Comparison of ENCODE assay signal across 26 mouse cellular contexts in the genomic region with DNA sequence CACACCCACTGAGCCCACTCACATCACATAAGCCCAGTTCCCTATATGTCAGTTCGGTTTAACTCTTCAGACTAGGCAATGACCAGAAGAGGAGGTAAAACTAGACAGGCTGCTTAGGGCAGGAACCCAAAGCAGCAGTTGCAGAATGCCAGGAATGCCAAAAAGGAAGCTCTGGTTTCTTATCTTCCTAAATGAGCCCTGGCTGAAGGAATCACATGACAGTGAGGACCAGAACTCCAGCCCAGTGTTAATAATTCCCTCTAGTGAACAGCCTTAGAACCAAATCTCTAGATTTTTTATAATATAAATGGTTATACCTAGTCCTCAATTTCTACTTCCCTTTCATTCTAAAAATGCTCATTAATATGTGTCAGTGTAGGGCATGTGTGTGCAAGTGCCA.
A peak's percentile ranks its signal among the peaks of the same experiment; 100 is the strongest.
DNase-seq lines count a peak whose midpoint lies in the region; ATAC-seq and TF ChIP-seq lines count a peak whose summit lies in the region.
"Had no signal": no experiment of that assay in that cellular context is flagged by ENCODE, and none has a peak within 500 bp of the region (broad histone marks: within the 10 kb centered on the region; RNA-seq: fewer than 3 reads in every experiment).

No protein-coding gene starts in this region.

- H3K4me2 ChIP-seq in heart, embryonic 12.5 days, result no peak overlapping the region
- H3K4me2 ChIP-seq: embryonic facial prominence, embryonic 15.5 days; heart, embryonic 13.5 days; hindbrain, embryonic 13.5 days; intestine, embryonic 15.5 days had no signal

- 41% methylated on average over 1 of the region's 1 CpGs for WGBS in heart, embryonic 12.5 days

- POLR2A ChIA-PET in Patski (lab: Charles Lee), result interaction anchor here (0.8 kb wide), 1 partner anchor 9 kb away, joined by 8 read pairs; no protein-coding TSS in a partner anchor

- peaks cover 5% of the 10 kb centered on the region for H3K4me1 ChIP-seq in heart, embryonic 12.5 days (replicated peaks)
- H3K4me1 ChIP-seq: embryonic facial prominence, embryonic 15.5 days; intestine, embryonic 15.5 days had no signal

- no peak overlapping the region for H3K27ac ChIP-seq in heart, embryonic 12.5 days (ENCODE audit: poor library complexity, severe bottlenecking)
- H3K27ac ChIP-seq: embryonic facial prominence, embryonic 15.5 days; heart, adult 2 months; heart, embryonic 13.5 days; hindbrain, embryonic 13.5 days; intestine, embryonic 15.5 days had no signal

- CTCF ChIA-PET in Patski (lab: Charles Lee), result interaction anchor here (1.3 to 2.4 kb wide), 2 partner anchors 10 to 115 kb away, joined by 3 to 13 read pairs; no protein-coding TSS in a partner anchor

- H3K9me3 ChIP-seq in heart, embryonic 12.5 days (replicated peaks), result no peaks in the 10 kb centered on the region
- H3K9me3 ChIP-seq: embryonic facial prominence, embryonic 15.5 days; G1E; heart, embryonic 13.5 days; hindbrain, embryonic 13.5 days; intestine, embryonic 15.5 days had no signal

- 0 out of 2 replicates have a peak, but pooled peaks have one; percentile 33 for ATAC-seq in heart, embryonic 12.5 days (ENCODE audit: insufficient number of reproducible peaks, low FRiP score)
- peak; percentile 35 for ATAC-seq in Patski
- ATAC-seq: activated CD4-positive, CD25-positive, alpha-beta regulatory T cell, adult 4 months; forebrain, embryonic 14.5 days; hindbrain, embryonic 16.5 days; intestine, embryonic 15.5 days had no signal

- in situ Hi-C loops in Patski (cut with MboI; ENCODE audit: low pct_unique_long_range_greater_than_20kb), result no loop called here

- no peak for DNase-seq in heart, adult 8-10 months (ENCODE audit: low spot score)
- DNase-seq in Patski (ENCODE audit: low read depth, low spot score), result no peak
- DNase-seq in yolk sac, embryonic 10.5 days (ENCODE audit: low spot score), result peak; percentile 31
- no peak for DNase-seq in ovary, postnatal 14 days (ENCODE audit: low spot score)
- DNase-seq in frontal cortex, postnatal 14 days (ENCODE audit: low spot score in 2 of 2), result no peak
- DNase-seq: adrenal gland, adult 8-10 months; adrenal gland, postnatal 25 days; cerebellum, adult 11-12 months; cerebellum, adult 8-10 months; cerebellum, postnatal 10 days; cerebellum, postnatal 36 days; embryo, embryonic 11 days; gastrocnemius, postnatal 10 days; gastrocnemius, postnatal 36 days; heart, adult 2 months; kidney, adult 11 months had no signal

- H3K9ac ChIP-seq in heart, embryonic 12.5 days, result no peak overlapping the region
- H3K9ac ChIP-seq: embryonic facial prominence, embryonic 15.5 days; heart, embryonic 13.5 days; hindbrain, embryonic 13.5 days; intestine, embryonic 15.5 days had no signal

- H3K36me3 ChIP-seq in heart, embryonic 12.5 days, result no peaks in the 10 kb centered on the region
- H3K36me3 ChIP-seq: embryonic facial prominence, embryonic 15.5 days; G1E; heart, embryonic 13.5 days; hindbrain, embryonic 13.5 days; intestine, embryonic 15.5 days had no signal

- no peak overlapping the region for H3K4me3 ChIP-seq in heart, embryonic 12.5 days
- H3K4me3 ChIP-seq: embryonic facial prominence, embryonic 15.5 days; heart, adult 2 months; heart, embryonic 13.5 days; hindbrain, embryonic 13.5 days; intestine, embryonic 15.5 days had no signal

- no peak for TF ChIP-seq CTCF in Patski (IDR thresholded peaks at IDR 0.05)

- H3K27me3 ChIP-seq in heart, embryonic 12.5 days (replicated peaks), result no peaks in the 10 kb centered on the region
- H3K27me3 ChIP-seq in Patski, result no peaks in the 10 kb centered on the region
- H3K27me3 ChIP-seq: CH12.LX; embryonic facial prominence, embryonic 15.5 days; heart, embryonic 13.5 days; hindbrain, embryonic 13.5 days; intestine, embryonic 15.5 days had no signal
